Mouse (Mus musculus) neural tube, embryonic 15.5 days (tissue): ENCODE results near the gene Aagab. TPM values are rescaled to one million over a fixed set of nuclear protein-coding genes. Genes with fewer than 3 reads are reported as not detected.

Source experiments
- ATAC-seq: fragments of 200-750 bp; cut with Nextera tagmentation; 2 replicates; pipeline ENCODE4 v1.8.0; 2017; ENCODE audit warnings: mild to moderate bottlenecking, moderate TSS enrichment, moderate library complexity; ENCODE audit not compliant: low FRiP score
- H3K27ac ChIP-seq: fragments of 300-500 bp; sonication (generic); replicated peaks from 2 replicates; pipeline ENCODE4 v1.5.1; 2015; ENCODE audit warnings: mild to moderate bottlenecking, inconsistent platforms
- H3K27me3 ChIP-seq: fragments of 300-500 bp; sonication (generic); replicated peaks from 2 replicates; pipeline ENCODE4 v1.6.1; 2015; ENCODE audit warnings: inconsistent platforms
- H3K36me3 ChIP-seq: fragments of 300-500 bp; sonication (generic); 2 replicates; pipeline ENCODE4 v1.6.1; 2015; ENCODE audit warnings: inconsistent platforms
- H3K4me1 ChIP-seq: fragments of 300-500 bp; sonication (generic); 2 replicates; pipeline ENCODE4 v1.6.1; 2015; ENCODE audit warnings: inconsistent platforms
- H3K4me2 ChIP-seq: fragments of 300-500 bp; sonication (generic); 2 replicates; pipeline ENCODE4 v1.6.1; 2015; ENCODE audit warnings: inconsistent platforms, mild to moderate bottlenecking, moderate library complexity
- H3K4me3 ChIP-seq: fragments of 300-500 bp; sonication (generic); replicated peaks from 2 replicates; pipeline ENCODE4 v1.5.1; 2015; ENCODE audit warnings: mild to moderate bottlenecking, inconsistent platforms
- H3K9ac ChIP-seq: fragments of 300-500 bp; sonication (generic); replicated peaks from 2 replicates; pipeline ENCODE4 v1.6.1; 2015; ENCODE audit warnings: mild to moderate bottlenecking, inconsistent platforms
- H3K9me3 ChIP-seq: fragments of 300-500 bp; sonication (generic); replicated peaks from 2 replicates; pipeline ENCODE4 v1.6.1; 2016; ENCODE audit warnings: inconsistent platforms
- WGBS: fragments of 180-500 bp; shearing (Covaris S2); methylation state at CpG from one replicate; pipeline ENCODE4 v1.1.7; 2015; ENCODE audit warnings: mixed read lengths; 5-methylcytosine and 5-hydroxymethylcytosine counted together
- polyA plus RNA-seq: library from polyadenylated mRNA; unstranded; fragments of >200 nt; fragmentation: Nextera tagmentation; extraction: Ambion mirVana; gene quantifications from 2 replicates; pipeline ENCODE4 v1.2.1, GENCODE M21; 2015

Gene Aagab
- polyA plus RNA-seq, 1 experiment from 2014 or later = 56.0 TPM

DNA sequence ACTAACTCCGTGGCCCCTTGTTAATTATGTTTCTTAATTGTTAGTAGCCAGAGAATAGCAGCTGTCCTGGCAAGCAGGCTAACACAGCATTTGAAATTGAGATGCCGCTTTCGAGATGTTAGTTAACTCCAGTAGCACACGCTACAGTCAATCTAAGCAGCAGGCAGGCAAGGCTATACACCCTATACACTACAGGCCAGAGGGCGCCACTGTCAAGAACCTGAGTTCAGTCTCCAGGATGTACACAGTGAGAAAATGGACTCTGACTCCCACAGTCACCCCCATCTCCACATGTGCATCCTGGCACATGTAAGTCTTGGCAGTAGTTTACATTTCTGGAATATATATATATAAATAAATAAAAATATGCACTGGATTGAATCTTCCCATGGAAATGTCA is 22.8 kb upstream of the Aagab start:
- WGBS = 76% methylated on average over 5 of the region's 5 CpGs
- no peaks in the 10 kb centered on the region for H3K4me1 ChIP-seq
- no peak overlapping the region for H3K4me3 ChIP-seq
- no peaks in the 10 kb centered on the region for H3K27me3 ChIP-seq
- H3K36me3 ChIP-seq = no peaks in the 10 kb centered on the region
- ATAC-seq = no peak
- H3K9me3 ChIP-seq = no peaks in the 10 kb centered on the region
- no peak overlapping the region for H3K4me2 ChIP-seq
- no peak overlapping the region for H3K9ac ChIP-seq
- H3K27ac ChIP-seq = no peak overlapping the region

DNA sequence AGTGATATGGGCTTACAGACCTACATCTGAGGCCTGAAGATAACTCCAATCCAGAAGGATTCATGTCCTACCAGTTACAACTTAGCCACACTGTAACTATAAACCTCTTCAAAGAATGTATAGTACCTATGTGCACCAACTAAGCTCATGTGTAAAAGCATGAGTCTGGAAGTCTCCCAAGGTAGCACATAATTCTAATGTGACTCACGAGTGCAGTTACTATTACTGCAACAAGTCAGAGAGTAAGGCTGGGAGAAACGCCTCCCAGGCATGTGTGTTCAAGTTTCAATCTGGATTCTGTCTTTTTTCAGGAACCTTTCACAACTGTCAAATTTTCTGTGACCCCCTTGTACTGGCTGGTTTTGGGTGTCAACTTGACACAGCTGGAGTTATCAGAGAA is 22.4 kb upstream of the Aagab start:
- 75% methylated on average over 2 of the region's 2 CpGs for WGBS
- H3K4me3 ChIP-seq = no peak overlapping the region
- ATAC-seq = no peak
- H3K4me1 ChIP-seq = no peaks in the 10 kb centered on the region
- H3K4me2 ChIP-seq = no peak overlapping the region
- H3K9ac ChIP-seq = no peak overlapping the region
- H3K27me3 ChIP-seq = no peaks in the 10 kb centered on the region
- no peaks in the 10 kb centered on the region for H3K9me3 ChIP-seq
- H3K27ac ChIP-seq = no peak overlapping the region
- H3K36me3 ChIP-seq = no peaks in the 10 kb centered on the region

DNA sequence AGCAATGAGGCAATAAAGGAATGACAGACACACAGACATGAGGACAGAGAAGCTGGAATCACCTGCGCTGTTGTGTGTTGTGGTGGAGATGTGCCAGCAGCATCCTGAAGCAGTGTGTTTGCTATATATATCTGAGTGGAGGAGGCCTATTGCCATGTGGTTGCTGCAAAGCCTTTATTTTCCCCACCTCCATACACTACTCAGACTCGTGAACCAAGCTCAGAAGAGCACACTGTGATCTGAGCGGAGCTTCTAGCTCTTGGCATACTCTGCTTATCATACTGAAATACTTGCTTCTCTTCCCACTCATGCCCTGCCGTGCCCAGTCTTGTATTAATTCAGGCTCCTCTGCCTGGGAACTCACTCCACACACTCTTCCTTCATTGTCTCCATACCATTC is 20.7 kb upstream of the Aagab start:
- no peak for ATAC-seq
- no peak overlapping the region for H3K4me2 ChIP-seq
- H3K4me1 ChIP-seq = no peaks in the 10 kb centered on the region
- WGBS = 85% methylated on average over 4 of the region's 4 CpGs
- peaks cover under 1% of the 10 kb centered on the region; the same call in 1 of the 2 replicates for H3K9me3 ChIP-seq
- no peak overlapping the region for H3K9ac ChIP-seq
- H3K4me3 ChIP-seq = no peak overlapping the region
- H3K27me3 ChIP-seq = no peaks in the 10 kb centered on the region
- H3K27ac ChIP-seq = no peak overlapping the region
- H3K36me3 ChIP-seq = no peaks in the 10 kb centered on the region

DNA sequence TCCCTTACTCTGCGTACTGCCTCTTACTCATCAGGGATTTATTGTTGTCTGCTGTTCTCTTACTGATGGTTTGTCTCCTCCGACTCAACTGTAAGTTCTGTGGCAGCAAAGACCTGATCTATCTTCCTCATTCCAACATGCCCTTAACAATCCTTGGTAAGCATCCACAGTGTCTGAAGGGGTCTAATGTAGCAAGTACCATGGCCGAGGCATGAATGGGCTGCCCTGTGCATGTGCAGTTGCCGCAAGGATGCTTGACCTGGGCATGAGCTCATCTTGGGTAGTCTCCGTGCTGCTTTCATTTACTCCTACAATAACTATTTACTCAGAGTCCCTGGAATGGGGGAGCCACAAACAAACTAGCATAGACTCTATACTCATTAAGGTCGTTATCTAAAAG is 17.2 kb upstream of the Aagab start:
- 91% methylated on average over 6 of the region's 6 CpGs for WGBS
- no peak overlapping the region for H3K27ac ChIP-seq
- no peaks in the 10 kb centered on the region for H3K27me3 ChIP-seq
- H3K4me3 ChIP-seq = no peak overlapping the region
- H3K9me3 ChIP-seq = peaks cover 5% of the 10 kb centered on the region; the same call in 1 of the 2 replicates
- H3K36me3 ChIP-seq = no peaks in the 10 kb centered on the region
- no peak overlapping the region for H3K9ac ChIP-seq
- no peak overlapping the region for H3K4me2 ChIP-seq
- ATAC-seq = no peak
- H3K4me1 ChIP-seq = no peaks in the 10 kb centered on the region

DNA sequence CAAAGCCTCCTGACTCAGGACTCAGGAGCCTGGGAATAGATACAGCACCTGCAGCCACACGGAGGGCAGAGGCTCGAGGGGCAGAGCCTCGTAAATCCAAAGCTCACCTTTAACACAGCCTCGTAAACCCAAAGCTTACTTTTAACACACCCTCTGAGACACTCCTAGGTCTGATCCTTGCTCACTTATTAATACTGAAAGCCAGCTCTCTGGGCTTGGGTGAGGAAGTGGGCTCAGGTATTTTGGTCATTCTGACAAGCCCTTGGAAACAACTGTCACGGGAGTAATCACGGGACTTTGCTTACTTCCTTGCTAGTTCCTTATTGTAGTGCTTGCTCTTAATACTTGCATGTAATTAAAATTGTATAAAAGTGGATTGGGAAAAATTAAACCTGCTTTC is 13.3 kb upstream of the Aagab start:
- peaks cover 5% of the 10 kb centered on the region; the same call in 1 of the 2 replicates for H3K9me3 ChIP-seq
- no peak overlapping the region for H3K4me2 ChIP-seq
- H3K4me1 ChIP-seq = no peaks in the 10 kb centered on the region
- ATAC-seq = no peak
- 63% methylated on average over 6 of the region's 6 CpGs for WGBS
- no peak overlapping the region for H3K27ac ChIP-seq
- H3K36me3 ChIP-seq = no peaks in the 10 kb centered on the region
- no peak overlapping the region for H3K9ac ChIP-seq
- H3K27me3 ChIP-seq = no peaks in the 10 kb centered on the region
- no peak overlapping the region for H3K4me3 ChIP-seq

DNA sequence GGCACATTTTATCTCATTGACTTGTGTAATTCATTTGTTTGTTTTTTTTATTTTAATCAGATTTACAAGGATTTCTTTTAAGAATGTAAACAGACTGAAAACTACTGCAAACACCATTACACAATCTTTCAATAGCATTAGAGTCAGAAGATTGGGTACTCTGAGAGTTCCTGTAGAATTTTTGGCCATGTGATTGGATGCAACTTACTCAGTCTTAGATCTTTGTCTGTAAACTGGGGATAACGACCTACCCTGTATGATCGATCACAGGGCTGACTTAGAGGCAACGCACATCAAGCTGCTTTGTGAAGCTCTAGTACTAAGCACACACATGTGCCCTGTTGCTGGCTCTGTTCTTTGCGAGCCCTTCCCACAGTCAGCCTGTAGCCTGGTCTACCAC is 11.9 kb upstream of the Aagab start:
- 95% methylated on average over 4 of the region's 4 CpGs for WGBS
- Histone ChIP-seq H3K9me3 (peaks cover 5% of the 10 kb centered on the region; the same call in 1 of the 2 replicates), H3K27me3 (no peaks in the 10 kb centered on the region), H3K27ac (no peak overlapping the region), H3K9ac (no peak overlapping the region), H3K4me2 (no peak overlapping the region), H3K36me3 (no peaks in the 10 kb centered on the region), H3K4me3 (no peak overlapping the region), H3K4me1 (no peaks in the 10 kb centered on the region)
- no peak for ATAC-seq

DNA sequence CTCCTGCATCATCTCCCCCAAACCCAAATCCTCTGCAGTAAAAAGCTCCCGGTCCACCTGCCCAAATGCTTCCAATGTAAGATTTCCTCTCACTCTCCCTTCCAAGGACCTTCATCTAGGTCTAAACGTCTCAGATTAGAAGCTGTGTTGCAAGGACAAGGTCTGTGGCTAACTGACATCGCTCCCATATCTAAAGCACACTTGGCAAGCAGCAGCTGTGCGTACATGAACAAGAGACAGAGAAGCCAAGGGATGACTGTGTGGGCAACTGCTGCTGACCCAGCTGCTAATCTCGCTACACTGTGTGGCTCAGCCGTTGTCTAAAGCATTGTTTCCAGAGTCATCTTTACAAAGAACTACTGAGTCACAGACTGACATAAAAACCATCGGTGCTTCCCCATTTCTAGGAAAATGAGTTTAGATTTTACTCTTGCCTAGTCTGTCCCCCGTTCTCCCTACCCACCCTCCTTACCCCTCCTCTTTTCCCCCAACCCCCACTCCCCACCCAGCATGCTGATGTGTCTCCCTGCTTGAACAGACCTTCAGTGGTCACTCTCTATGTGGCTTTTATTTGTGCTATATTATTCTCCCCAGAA is 10.7 kb upstream of the Aagab start:
- no peak overlapping the region for H3K4me3 ChIP-seq
- peaks cover 4% of the 10 kb centered on the region; the same call in 1 of the 2 replicates for H3K9me3 ChIP-seq
- H3K36me3 ChIP-seq = no peaks in the 10 kb centered on the region
- no peak overlapping the region for H3K27ac ChIP-seq
- no peak overlapping the region for H3K4me2 ChIP-seq
- H3K4me1 ChIP-seq = no peaks in the 10 kb centered on the region
- WGBS = 91% methylated on average over 8 of the region's 8 CpGs
- no peak overlapping the region for H3K9ac ChIP-seq
- no peak for ATAC-seq
- H3K27me3 ChIP-seq = no peaks in the 10 kb centered on the region

DNA sequence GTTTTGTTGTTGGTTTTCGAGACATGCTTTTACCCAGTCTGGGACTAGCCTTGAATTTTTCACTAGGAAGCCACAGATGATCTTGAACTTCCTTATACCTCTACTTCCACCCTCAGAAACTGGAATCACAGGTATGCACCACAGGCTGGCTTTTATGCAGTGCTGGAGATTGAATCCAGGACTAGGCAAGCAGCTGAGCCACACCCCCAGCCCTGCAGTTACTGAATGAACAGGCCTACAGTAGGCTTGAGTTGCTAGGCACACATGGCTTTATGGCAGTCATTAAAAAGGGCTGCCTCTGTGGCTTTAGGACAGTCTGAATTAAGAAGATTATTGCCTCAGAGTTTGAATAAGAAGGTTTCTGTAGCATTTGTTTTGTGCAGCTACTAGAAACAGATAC is 7.4 kb upstream of the Aagab start:
- H3K27me3 ChIP-seq = no peaks in the 10 kb centered on the region
- no peak for ATAC-seq
- H3K4me2 ChIP-seq = no peak overlapping the region
- H3K27ac ChIP-seq = no peak overlapping the region
- H3K9ac ChIP-seq = no peak overlapping the region
- WGBS = 94% methylated on average over 1 of the region's 1 CpGs
- H3K9me3 ChIP-seq = no peaks in the 10 kb centered on the region
- no peaks in the 10 kb centered on the region for H3K36me3 ChIP-seq
- H3K4me3 ChIP-seq = no peak overlapping the region
- H3K4me1 ChIP-seq = no peaks in the 10 kb centered on the region

DNA sequence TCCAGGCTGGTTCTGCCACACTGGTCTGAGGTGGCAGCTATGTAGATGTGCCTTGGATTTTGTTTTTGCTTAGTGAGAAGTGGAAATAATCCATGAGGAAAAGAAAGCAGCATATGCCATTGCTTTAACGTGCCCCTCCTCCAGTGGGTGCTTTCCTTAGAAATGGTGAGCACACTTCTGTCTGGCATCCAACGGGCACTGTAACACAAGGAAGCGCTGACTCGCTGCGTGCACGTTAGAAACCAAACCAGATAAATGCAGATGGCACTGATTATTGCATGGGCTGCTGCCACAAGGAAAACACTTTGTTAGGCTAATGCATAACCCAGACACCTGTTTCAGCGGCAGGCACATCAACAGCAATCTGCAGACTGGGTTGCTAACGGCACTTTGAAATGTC is 6.8 kb upstream of the Aagab start:
- Histone ChIP-seq H3K36me3 (no peaks in the 10 kb centered on the region), H3K27ac (no peak overlapping the region), H3K9ac (no peak overlapping the region), H3K9me3 (no peaks in the 10 kb centered on the region), H3K4me3 (no peak overlapping the region), H3K4me2 (no peak overlapping the region), H3K27me3 (no peaks in the 10 kb centered on the region), H3K4me1 (no peaks in the 10 kb centered on the region)
- 79% methylated on average over 8 of the region's 8 CpGs for WGBS
- no peak for ATAC-seq

DNA sequence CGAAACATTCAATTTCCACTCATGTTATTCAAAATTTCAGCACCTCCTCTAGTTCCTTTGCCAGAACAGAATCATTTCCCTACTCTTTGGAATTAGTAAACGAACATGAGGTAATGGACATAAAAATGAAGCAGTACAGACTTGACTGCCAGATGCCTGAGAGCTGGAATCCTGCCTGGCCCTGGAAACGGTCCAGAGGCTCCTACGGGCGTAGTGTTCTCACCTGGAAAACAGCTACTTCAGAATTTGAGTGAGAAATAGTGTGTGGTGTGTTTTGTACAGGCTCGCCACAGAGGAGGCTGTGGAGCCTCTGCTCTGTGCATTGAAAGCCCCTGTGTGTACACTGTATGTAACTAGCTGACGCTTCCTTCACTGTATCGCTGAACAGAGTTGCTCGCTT is 5.8 kb upstream of the Aagab start:
- Histone ChIP-seq H3K9me3 (no peaks in the 10 kb centered on the region), H3K27me3 (no peaks in the 10 kb centered on the region), H3K27ac (no peak overlapping the region), H3K9ac (no peak overlapping the region), H3K4me1 (no peaks in the 10 kb centered on the region), H3K4me3 (no peak overlapping the region), H3K4me2 (no peak overlapping the region), H3K36me3 (no peaks in the 10 kb centered on the region)
- 71% methylated on average over 9 of the region's 9 CpGs for WGBS
- ATAC-seq = no peak

DNA sequence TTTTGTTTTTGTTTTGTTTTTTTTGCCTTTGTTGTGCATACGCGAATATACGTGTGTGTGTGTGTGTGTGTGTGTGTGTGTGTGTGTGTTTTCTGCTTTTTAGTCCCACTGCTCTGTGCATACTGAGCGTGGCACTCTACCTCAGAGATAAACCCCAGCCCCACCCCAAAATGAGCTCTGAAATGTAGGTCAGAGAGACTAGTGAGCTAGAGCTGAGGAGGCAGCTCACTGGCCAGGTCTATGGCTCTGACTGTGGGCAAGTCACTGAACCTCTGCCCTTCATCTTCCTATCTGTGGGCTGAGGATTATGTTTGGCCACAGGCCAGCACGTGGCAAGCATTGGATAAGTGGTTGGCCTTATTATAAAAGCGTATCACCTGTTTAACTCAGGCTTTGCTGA is 1.4 kb downstream of the Aagab start:
- no peak overlapping the region for H3K27ac ChIP-seq
- H3K4me3 ChIP-seq = no peak overlapping the region; the same call in 1 of the 2 replicates
- peaks cover 19% of the 10 kb centered on the region for H3K4me1 ChIP-seq
- WGBS = 65% methylated on average over 6 of the region's 6 CpGs
- H3K9ac ChIP-seq = no peak overlapping the region
- H3K36me3 ChIP-seq = no peaks in the 10 kb centered on the region
- H3K9me3 ChIP-seq = no peaks in the 10 kb centered on the region
- no peaks in the 10 kb centered on the region for H3K27me3 ChIP-seq
- no peak for ATAC-seq
- H3K4me2 ChIP-seq = peak overlapping the region; percentile 71

DNA sequence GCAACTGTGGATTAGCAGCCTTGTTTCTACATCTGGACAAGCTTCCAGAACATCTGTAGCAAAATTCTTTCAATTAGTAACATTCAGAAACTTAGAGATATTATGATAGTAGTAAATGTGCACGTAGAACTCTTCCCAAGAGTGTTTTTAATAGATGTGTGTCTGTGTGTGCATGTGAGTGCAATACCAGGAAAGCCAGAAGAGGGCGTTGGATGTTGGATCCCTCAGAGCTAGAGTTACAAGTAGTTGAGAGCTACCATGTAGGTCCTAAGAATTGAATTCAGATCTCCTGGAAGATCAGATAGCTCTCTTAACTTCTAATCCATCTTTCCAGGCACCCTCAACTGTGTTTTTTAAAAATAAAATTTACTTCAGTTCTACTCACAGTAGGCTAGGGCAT is 4.1 kb downstream of the Aagab start:
- H3K36me3 ChIP-seq = no peaks in the 10 kb centered on the region
- H3K9ac ChIP-seq = no peak overlapping the region
- no peaks in the 10 kb centered on the region for H3K27me3 ChIP-seq
- no peak overlapping the region for H3K4me2 ChIP-seq
- no peak overlapping the region for H3K4me3 ChIP-seq
- WGBS = 72% methylated on average over 2 of the region's 2 CpGs
- H3K9me3 ChIP-seq = no peaks in the 10 kb centered on the region
- ATAC-seq = no peak
- peaks cover 33% of the 10 kb centered on the region for H3K4me1 ChIP-seq
- no peak overlapping the region for H3K27ac ChIP-seq

DNA sequence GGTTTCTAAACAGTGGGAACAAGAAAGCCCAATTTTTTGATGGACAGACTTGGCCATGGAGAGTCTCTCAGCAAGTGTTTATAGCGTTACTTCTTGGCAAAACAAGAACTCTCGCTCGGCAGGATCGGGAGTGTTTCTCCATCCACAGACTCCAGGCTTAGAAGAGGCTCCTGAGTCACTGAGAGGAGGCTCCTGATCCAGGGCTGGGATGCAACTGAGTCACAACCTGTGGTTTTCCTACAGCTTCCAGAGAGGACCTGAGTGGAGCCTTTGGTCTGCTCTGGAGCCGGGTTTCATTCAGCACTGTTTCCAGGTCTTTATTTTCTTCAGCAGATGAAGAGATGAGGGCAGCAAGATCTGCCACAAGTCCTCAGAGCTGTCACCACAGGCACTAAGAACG is 5.5 kb downstream of the Aagab start:
- WGBS = 89% methylated on average over 6 of the region's 6 CpGs
- Histone ChIP-seq H3K4me1 (peaks cover 43% of the 10 kb centered on the region), H3K4me2 (no peak overlapping the region), H3K27ac (no peak overlapping the region), H3K36me3 (no peaks in the 10 kb centered on the region), H3K27me3 (no peaks in the 10 kb centered on the region), H3K4me3 (no peak overlapping the region), H3K9ac (no peak overlapping the region), H3K9me3 (no peaks in the 10 kb centered on the region)
- ATAC-seq = no peak
